Mouse (Mus musculus) cerebellum, postnatal 10 days (tissue): ENCODE data around the gene Gm20777.
"Not testable (repeated sequence)": the region's sequence is repeated elsewhere in the genome, so short reads cannot be mapped to it uniquely, and the experiment has no call there.

Source experiments
- DNase-seq, 2 experiments: peaks; one replicate each; pipeline ENCODE4 v3.0.0; 2021; ENCODE audit warnings: mixed read lengths in 2 of 2

The Gm20777 gene

GRCm38 (mm10) chrY:10752350-10752749 is at the start of gene Gm20777:
Gene Gm20777 (minus strand): TSS chrY:10752450.
- DNase-seq: not testable (repeated sequence)

- peak; percentile 16 to 19 for DNase-seq
Measured at GRCm38 (mm10) chrY:10709551-10709950, 42.7 kb downstream of the Gm20777 start.

GRCm38 (mm10) chrY:10708761-10709160 is 43.5 kb downstream of the Gm20777 start:
- not testable (repeated sequence) for DNase-seq

GRCm38 (mm10) chrY:10708226-10708625 is 44.0 kb downstream of the Gm20777 start:
- not testable (repeated sequence) for DNase-seq

GRCm38 (mm10) chrY:10706686-10707085 is 45.6 kb downstream of the Gm20777 start:
- not testable (repeated sequence) for DNase-seq
